Comparison of ENCODE assay signal across 12 mouse cellular contexts in genomic region chr4:33465871-33466270, GRCm38 (mm10).
DNase-seq lines count a peak whose midpoint lies in the region; ATAC-seq lines count a peak whose summit lies in the region.
"Had no signal": no experiment of that assay in that cellular context is flagged by ENCODE, and none has a peak within 500 bp of the region (broad histone marks: within the 10 kb centered on the region; RNA-seq: fewer than 3 reads in every experiment).

No protein-coding gene starts in this region.

- H3K27me3 ChIP-seq in kidney, embryonic 15.5 days, result no peaks in the 10 kb centered on the region
- H3K27me3 ChIP-seq in liver, embryonic 11.5 days (replicated peaks; ENCODE audit: control insufficient read depth, insufficient read depth, low read length), result no peaks in the 10 kb centered on the region

- no peak overlapping the region for H3K27ac ChIP-seq in kidney, embryonic 15.5 days
- peak overlapping the region; percentile 90 for H3K27ac ChIP-seq in liver, embryonic 11.5 days (ENCODE audit: low read depth, low read length)
- H3K27ac ChIP-seq: hindbrain, postnatal 0 days had no signal

- DNase-seq in kidney, postnatal 14 days, result no peak
- DNase-seq in liver, embryonic 11.5 days (ENCODE audit: low spot score), result no peak
- peak; percentile 12 for DNase-seq in lung, postnatal 25 days (ENCODE audit: low spot score)
- DNase-seq in right cerebral cortex, adult 18-20 months, result no peak
- DNase-seq in left cerebral cortex, adult 8-10 months (ENCODE audit: low spot score in 2 of 2), result no peak
- DNase-seq in ovary, adult 18-20 months (ENCODE audit: low spot score), result no peak
- DNase-seq: adrenal gland, postnatal 14 days; layer of hippocampus, adult 9-11 months; thymus, adult 18-20 months had no signal

- 0 out of 2 replicates have a peak, but pooled peaks cover 6% of the 10 kb centered on the region for H3K36me3 ChIP-seq in kidney, embryonic 15.5 days
- no peaks in the 10 kb centered on the region for H3K36me3 ChIP-seq in liver, embryonic 11.5 days (ENCODE audit: control insufficient read depth, insufficient read depth, low read length)

- no peak overlapping the region for H3K4me3 ChIP-seq in kidney, embryonic 15.5 days (replicated peaks)
- H3K4me3 ChIP-seq in liver, embryonic 11.5 days (ENCODE audit: low read depth, low read length), result no peak overlapping the region

- H3K9me3 ChIP-seq in kidney, embryonic 15.5 days (replicated peaks), result no peaks in the 10 kb centered on the region
- H3K9me3 ChIP-seq in liver, embryonic 11.5 days (ENCODE audit: control insufficient read depth, low read length), result no peaks in the 10 kb centered on the region

- no peak overlapping the region for H3K9ac ChIP-seq in kidney, embryonic 15.5 days
- no peak overlapping the region for H3K9ac ChIP-seq in liver, embryonic 11.5 days (ENCODE audit: low read depth, low read length)

- no peaks in the 10 kb centered on the region for H3K4me1 ChIP-seq in kidney, embryonic 15.5 days
- H3K4me1 ChIP-seq in liver, embryonic 11.5 days (replicated peaks; ENCODE audit: control insufficient read depth, insufficient read depth, low read length), result peaks cover 14% of the 10 kb centered on the region

- H3K4me2 ChIP-seq in kidney, embryonic 15.5 days, result no peak overlapping the region
- H3K4me2 ChIP-seq in liver, embryonic 11.5 days, result no peak overlapping the region

- 91% methylated on average over 3 of the region's 3 CpGs for WGBS in kidney, embryonic 15.5 days
- 94% methylated on average over 3 of the region's 3 CpGs for WGBS in liver, embryonic 11.5 days

- ATAC-seq in kidney, embryonic 15.5 days (replicated peaks; ENCODE audit: low FRiP score), result 0 out of 2 replicates have a peak, but pooled peaks have one; percentile 22
- peak; percentile 65 for ATAC-seq in erythroblast, adult 5-6 weeks (replicated peaks; ENCODE audit: low FRiP score, poor library complexity, severe bottlenecking)
- no peak for ATAC-seq in liver, embryonic 11.5 days (replicated peaks; ENCODE audit: low FRiP score)
- ATAC-seq: hindbrain, postnatal 0 days had no signal
